Mouse (Mus musculus): ENCODE measurements at regions not wholly inside any gene's neighbourhood (a gene's known extent, or its start where the extent isn't known, plus 50 kb on each side); places are given as distances from the start of the nearest gene placed in this dataset.
A peak's percentile ranks its signal among the peaks of the same experiment; 100 is the strongest.

DNA sequence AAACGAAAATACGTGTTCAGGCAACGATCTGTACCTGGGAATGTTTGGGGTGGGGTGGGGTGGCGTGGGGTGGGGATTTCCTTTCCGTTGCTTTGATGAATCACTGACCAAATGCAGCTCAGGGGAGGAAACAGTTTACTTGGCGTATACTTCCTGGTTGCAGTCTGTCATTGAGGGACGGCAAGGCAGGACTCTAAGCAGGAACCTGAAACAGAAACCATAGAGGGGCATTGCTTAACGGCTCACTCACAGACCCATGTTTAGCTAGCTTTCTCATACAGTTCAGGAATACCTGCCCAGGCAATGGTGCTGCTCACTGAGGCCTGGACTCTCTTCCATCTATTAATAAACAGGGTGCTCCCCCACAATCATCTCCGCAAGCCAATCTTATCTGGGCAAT is 55.1 kb upstream of the Smox start:
- no peak for DNase-seq (ENCODE audit: low spot score in 2 of 2)
- intact Hi-C loops (cut with DNase I): no loop called here

GRCm38 (mm10) chr2:131430474-131430873 is 60.8 kb upstream of the Smox start:
- intact Hi-C loops (cut with DNase I): no loop called here
- DNase-seq (ENCODE audit: low spot score in 2 of 2): no peak

DNA sequence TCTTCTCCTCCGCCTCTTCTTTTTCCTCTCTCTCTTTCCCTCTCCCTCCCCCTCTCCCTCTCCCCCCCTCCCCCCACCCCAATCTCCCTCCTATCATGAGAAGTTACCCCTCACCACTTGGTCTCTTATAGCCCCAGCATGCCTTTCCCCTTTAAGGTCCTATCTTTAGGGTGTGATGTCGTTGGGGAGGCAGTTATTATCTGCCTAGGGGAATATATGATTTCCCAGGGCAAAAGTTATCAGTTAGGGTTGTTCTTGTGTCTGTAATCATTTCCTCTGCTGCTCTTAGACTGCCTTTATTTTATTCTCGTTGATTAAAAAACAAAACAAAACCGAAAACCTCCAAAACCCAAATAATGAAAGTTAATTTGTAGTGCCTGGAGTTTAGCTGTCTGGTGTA is 63.2 kb upstream of the Smox start:
- intact Hi-C loops (cut with DNase I): loop anchor here (10.0 kb wide), 1 partner anchor 387 kb away; no protein-coding TSS in a partner anchor
- DNase-seq (ENCODE audit: low spot score in 2 of 2): no peak

DNA sequence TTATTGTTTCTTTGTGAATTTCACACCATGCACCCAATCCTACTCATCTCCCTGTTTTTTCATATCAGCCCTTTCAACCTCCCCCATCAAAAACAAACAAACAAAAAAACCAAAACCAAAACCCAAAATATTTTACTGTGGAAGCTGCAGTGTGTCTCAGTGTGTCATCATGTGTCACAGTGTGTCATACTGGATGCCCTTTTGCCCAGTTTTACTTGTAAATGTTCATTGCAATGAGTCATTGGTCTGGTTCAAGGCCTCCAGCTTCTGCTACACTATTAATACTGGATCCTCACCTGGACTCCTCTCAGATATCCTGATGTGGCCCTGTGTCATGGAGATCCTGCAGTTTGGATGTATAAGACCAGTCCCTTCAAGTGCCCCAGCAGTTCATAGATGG is 64.4 kb upstream of the Smox start:
- intact Hi-C loops (cut with DNase I): loop anchor here (10.0 kb wide), 1 partner anchor 388 kb away; no protein-coding TSS in a partner anchor
- DNase-seq (ENCODE audit: low spot score in 2 of 2): no peak

DNA sequence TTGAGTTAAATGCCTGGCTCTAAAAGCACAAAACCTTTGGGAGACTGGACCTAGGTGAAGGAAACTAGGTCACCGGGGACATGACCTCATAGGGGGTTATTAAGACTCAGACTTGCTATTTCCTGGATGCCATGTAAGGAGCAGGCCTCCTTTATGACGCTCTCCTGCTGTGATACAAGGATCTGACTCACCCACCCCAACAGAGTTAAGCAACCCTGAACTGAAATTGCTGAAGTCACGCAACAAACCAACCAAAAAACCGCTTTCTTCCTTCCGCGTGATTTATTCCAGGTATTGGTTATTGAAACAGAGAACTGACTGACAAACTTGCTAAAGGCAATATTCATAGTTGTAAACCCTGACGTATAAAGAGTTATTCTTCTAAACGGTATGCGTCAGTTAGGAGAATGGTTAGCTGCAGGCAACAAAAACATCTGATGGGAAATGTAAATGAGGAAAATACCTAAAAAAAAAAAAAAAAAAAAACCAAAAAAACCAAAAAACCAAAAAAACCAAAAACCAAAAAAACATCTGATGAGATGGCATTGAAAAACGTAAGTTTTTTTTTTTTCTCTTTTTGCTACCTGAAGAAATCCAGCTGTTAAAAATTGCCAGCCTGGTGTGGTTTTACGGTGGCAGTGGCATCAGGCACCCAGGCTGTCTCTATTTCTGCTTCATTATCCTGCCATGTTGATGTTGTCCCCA is 67.5 kb upstream of the Smox start:
- no peak for DNase-seq (ENCODE audit: low spot score in 2 of 2)
- intact Hi-C loops (cut with DNase I): loop anchor here (1.0 to 10.0 kb wide), 4 partner anchors 69 to 391 kb away; partner anchors contain the start of gene Smox

- intact Hi-C loops (cut with DNase I): loop anchor here (1.0 to 10.0 kb wide), 4 partner anchors 69 to 392 kb away; partner anchors contain the start of gene Smox
- peak; percentile 34 to 40 for DNase-seq (ENCODE audit: low spot score in 2 of 2)
These were observed 68.3 kb upstream of the Smox start for GRCm38 (mm10) chr2:131422907-131423445.

DNA sequence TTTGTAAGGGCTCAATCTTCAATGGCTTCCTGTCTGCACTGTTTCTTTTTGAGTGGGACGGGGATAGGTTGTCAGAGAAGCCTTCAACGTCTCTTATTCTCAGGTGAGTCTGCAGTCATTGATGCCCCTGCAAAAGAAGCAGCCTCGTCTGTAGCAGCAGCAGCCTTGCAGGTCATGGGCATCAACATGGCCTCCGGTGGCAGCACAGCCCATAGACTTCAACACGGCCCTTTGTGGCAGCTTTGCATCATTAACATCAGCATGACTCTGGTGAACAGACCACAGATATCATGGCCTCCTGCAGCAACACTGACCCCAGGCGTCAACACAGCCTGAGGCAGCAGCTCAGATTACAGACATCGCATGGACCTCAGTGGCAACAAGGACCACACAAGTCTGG is 65.4 kb upstream of the Rnf24 start:
- DNase-seq (ENCODE audit: low spot score in 2 of 2): no peak
- intact Hi-C loops (cut with DNase I): loop anchor here (5.0 to 10.0 kb wide), 4 partner anchors 63 to 321 kb away; partner anchors contain the start of genes Pank2 and Rnf24

DNA sequence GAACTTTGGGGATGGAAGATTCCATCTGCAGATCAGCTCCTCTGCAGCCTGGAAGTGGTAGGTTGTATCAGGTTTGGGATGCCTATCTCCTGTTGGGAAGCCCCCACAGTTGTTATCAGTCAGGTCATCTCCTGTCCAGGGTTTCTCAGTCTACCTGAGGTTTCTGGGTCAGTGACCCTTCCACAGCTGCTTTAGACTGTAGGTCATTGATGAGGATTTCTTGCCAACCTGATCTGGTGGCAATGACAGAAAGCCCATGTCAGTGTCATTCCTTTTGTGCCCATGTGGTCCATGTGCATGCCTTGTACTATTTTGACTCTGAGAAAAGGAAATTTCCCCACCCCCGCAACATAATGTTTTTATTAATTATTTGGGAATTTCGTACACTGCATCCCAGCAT is 64.8 kb upstream of the Rnf24 start:
- DNase-seq (ENCODE audit: low spot score in 2 of 2): no peak
- intact Hi-C loops (cut with DNase I): loop anchor here (5.0 to 10.0 kb wide), 4 partner anchors 63 to 320 kb away; partner anchors contain the start of genes Pank2 and Rnf24

DNA sequence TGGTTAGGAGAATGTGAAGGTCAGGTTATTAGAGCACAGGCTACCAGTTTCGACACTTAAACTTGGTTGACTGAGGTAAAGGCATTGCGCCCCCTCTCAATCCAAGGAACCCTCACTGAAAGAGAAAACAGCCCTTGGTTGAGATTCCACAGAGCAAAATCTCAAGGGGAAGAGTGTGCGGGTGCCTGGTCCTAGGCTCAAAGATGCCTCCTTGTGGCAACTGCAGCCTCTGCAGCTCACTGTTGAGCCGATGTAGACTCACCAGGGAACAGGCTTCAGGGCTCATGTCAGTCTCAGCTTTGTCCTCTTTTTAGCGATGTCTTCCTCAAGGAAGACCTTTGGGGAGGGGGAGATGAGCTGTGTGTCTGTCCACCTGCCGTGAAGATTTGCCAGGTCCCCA is 63.8 kb upstream of the Rnf24 start:
- intact Hi-C loops (cut with DNase I): loop anchor here (5.0 to 10.0 kb wide), 4 partner anchors 62 to 319 kb away; partner anchors contain the start of genes Pank2 and Rnf24
- peak; percentile 56 to 60 for DNase-seq (ENCODE audit: low spot score in 2 of 2)

GRCm38 (mm10) chr2:131410906-131411520 is 58.3 kb upstream of the Rnf24 start:
- intact Hi-C loops (cut with DNase I): loop anchor here (10.0 kb wide), 3 partner anchors 56 to 146 kb away; partner anchors contain the start of genes Pank2 and Rnf24
- no peak for DNase-seq (ENCODE audit: low spot score in 2 of 2)

GRCm38 (mm10) chr2:131407337-131407736 is 54.6 kb upstream of the Rnf24 start:
- intact Hi-C loops (cut with DNase I): no loop called here
- no peak for DNase-seq (ENCODE audit: low spot score in 2 of 2)

DNA sequence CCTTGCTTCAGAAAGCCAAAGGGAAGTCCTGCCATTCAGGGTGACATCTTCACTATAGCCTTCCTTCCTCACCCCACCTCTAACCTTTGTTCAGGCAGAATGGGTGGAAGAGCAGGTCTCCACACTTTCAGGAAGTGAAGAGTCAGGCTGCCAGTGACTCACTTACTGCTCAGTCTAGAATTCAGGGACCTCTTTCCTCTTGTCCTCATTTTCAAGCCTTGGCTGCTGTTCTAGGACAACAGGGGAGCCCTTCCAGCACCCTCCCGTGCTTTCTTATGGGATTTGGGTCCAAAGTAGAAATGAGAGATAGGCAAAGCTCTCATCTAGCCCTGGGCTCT is 51.5 kb upstream of the Rnf24 start:
- no peak for DNase-seq (ENCODE audit: low spot score in 2 of 2)
- intact Hi-C loops (cut with DNase I): no loop called here

- no peak for DNase-seq (ENCODE audit: low spot score in 2 of 2)
- intact Hi-C loops (cut with DNase I): no loop called here
These were observed 51.0 kb upstream of the Rnf24 start for GRCm38 (mm10) chr2:131403543-131404217.
